Mouse (Mus musculus) limb, embryonic 13.5 days (tissue): ENCODE results near the gene Coro1c. TPM values are rescaled to one million over a fixed set of nuclear protein-coding genes. Genes with fewer than 3 reads are reported as not detected.
A peak's percentile ranks its signal among the peaks of the same experiment; 100 is the strongest.

Source experiments
- ATAC-seq: fragments of 200-750 bp; cut with Nextera tagmentation; 2 replicates; pipeline ENCODE4 v1.8.0; 2017; ENCODE audit warnings: low read depth, moderate number of reproducible peaks, moderate TSS enrichment; ENCODE audit not compliant: low FRiP score
- H3K27ac ChIP-seq: fragments of 300-500 bp; sonication (generic); 2 replicates; pipeline ENCODE4 v1.5.1; 2015; ENCODE audit warnings: inconsistent platforms, mild to moderate bottlenecking, moderate library complexity
- H3K27me3 ChIP-seq: fragments of 300-500 bp; sonication (generic); 2 replicates; pipeline ENCODE4 v1.6.1; 2015; ENCODE audit warnings: mild to moderate bottlenecking, inconsistent platforms
- H3K36me3 ChIP-seq: fragments of 300-500 bp; sonication (generic); 2 replicates; pipeline ENCODE4 v1.6.1; 2015; ENCODE audit warnings: inconsistent platforms, mild to moderate bottlenecking, moderate library complexity
- H3K4me1 ChIP-seq: fragments of 300-500 bp; sonication (generic); 2 replicates; pipeline ENCODE4 v1.6.1; 2015; ENCODE audit warnings: inconsistent platforms
- H3K4me2 ChIP-seq: fragments of 300-500 bp; sonication (generic); replicated peaks from 2 replicates; pipeline ENCODE4 v1.6.1; 2015; ENCODE audit warnings: inconsistent platforms, mild to moderate bottlenecking, moderate library complexity
- H3K4me3 ChIP-seq: fragments of 300-500 bp; sonication (generic); 2 replicates; pipeline ENCODE4 v1.5.1; 2015; ENCODE audit warnings: moderate library complexity, mild to moderate bottlenecking, inconsistent platforms
- H3K9ac ChIP-seq: fragments of 300-500 bp; sonication (generic); 2 replicates; pipeline ENCODE4 v1.6.1; 2015; ENCODE audit warnings: mild to moderate bottlenecking, inconsistent platforms
- H3K9me3 ChIP-seq: fragments of 300-500 bp; sonication (generic); 2 replicates; pipeline ENCODE4 v1.6.1; 2016; ENCODE audit warnings: inconsistent platforms
- WGBS: fragments of 180-500 bp; shearing (Covaris S2); methylation state at CpG from one replicate; pipeline ENCODE4 v1.1.7; 2015; 5-methylcytosine and 5-hydroxymethylcytosine counted together
- polyA plus RNA-seq: library from polyadenylated mRNA; unstranded; fragments of >200 nt; fragmentation: Nextera tagmentation; extraction: Ambion mirVana; gene quantifications from 2 replicates; pipeline ENCODE4 v1.2.1, GENCODE M21; 2015

The Coro1c gene
- polyA plus RNA-seq, 1 experiment from 2014 or later = 90.2 TPM

- 82% methylated on average over 12 of the region's 12 CpGs for WGBS
- Histone ChIP-seq H3K9me3 (no peaks in the 10 kb centered on the region; the same call in 1 of the 2 replicates), H3K4me3 (no peak overlapping the region), H3K4me2 (no peak overlapping the region), H3K27me3 (no peaks in the 10 kb centered on the region), H3K9ac (no peak overlapping the region), H3K36me3 (peaks cover 90% of the 10 kb centered on the region), H3K4me1 (no peaks in the 10 kb centered on the region), H3K27ac (no peak overlapping the region)
- no peak for ATAC-seq
These were observed 34.0 kb upstream of the Coro1c start for GRCm38 (mm10) chr5:113942580-113942979.

DNA sequence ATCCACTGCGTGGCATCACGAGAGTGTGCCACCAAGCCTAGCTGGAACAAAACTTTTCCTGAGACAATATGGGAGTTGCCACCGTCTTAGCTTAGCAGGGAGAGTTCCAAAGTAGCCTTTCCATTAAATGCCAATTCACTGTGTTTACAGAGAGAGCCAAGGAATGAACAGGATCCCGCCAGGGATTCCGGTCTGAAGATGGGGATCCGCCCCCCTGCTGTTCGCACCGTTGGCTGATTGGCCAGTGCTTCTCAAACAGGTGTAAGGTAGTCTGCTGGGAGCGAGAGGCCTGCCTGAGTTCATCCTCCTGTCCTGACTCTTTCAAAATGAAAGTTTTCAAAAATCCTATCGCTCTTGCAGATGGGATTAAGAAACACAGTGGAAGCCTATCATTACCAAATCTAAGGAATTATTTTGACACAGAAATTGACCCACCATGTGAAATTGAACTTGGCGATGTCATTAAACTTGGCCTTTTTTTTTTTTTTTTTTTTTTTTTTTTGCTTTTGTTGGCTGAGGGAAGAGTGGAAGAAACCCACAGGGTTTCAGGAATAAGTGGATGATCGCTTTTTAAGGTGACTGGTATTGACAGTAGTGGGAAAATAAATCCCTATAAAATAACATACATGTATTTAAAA, 30.8 kb upstream of the Coro1c start:
- no peak for ATAC-seq
- Histone ChIP-seq H3K4me2 (no peak overlapping the region), H3K27ac (no peak overlapping the region), H3K4me1 (no peaks in the 10 kb centered on the region), H3K36me3 (peaks cover 67% of the 10 kb centered on the region), H3K9me3 (no peaks in the 10 kb centered on the region), H3K4me3 (no peak overlapping the region), H3K9ac (no peak overlapping the region), H3K27me3 (no peaks in the 10 kb centered on the region)
- 51% methylated on average over 12 of the region's 12 CpGs for WGBS

DNA sequence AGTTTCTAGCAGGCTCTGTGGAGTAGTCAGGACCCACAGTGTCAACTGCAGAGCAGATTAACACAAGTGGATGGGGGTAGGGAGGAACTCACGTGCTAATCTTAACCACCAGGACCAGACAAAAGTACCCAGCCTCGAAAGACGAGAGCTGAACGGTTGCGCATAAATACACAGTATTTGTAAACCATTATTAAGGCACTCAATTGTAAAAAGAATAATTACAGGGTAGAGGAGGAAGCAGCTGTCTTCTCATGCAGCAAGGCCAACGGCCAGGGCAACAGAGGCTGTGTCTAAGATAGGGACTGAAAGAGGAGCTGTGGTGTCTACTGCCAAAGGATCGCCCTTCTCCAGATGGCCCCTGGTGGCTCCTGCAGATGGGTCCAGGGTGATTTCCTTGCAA, 29.1 kb upstream of the Coro1c start:
- H3K9ac ChIP-seq = no peak overlapping the region
- H3K36me3 ChIP-seq = peaks cover 49% of the 10 kb centered on the region
- no peaks in the 10 kb centered on the region for H3K4me1 ChIP-seq
- no peaks in the 10 kb centered on the region for H3K27me3 ChIP-seq
- 77% methylated on average over 7 of the region's 7 CpGs for WGBS
- H3K27ac ChIP-seq = no peak overlapping the region
- H3K9me3 ChIP-seq = no peaks in the 10 kb centered on the region
- H3K4me2 ChIP-seq = no peak overlapping the region
- H3K4me3 ChIP-seq = no peak overlapping the region
- ATAC-seq = no peak

GRCm38 (mm10) chr5:113933889-113934288, 25.3 kb upstream of the Coro1c start:
- no peak for ATAC-seq
- Histone ChIP-seq H3K27me3 (no peaks in the 10 kb centered on the region), H3K9ac (no peak overlapping the region), H3K4me3 (no peak overlapping the region), H3K4me2 (no peak overlapping the region), H3K9me3 (no peaks in the 10 kb centered on the region), H3K36me3 (peaks cover 19% of the 10 kb centered on the region), H3K4me1 (peaks cover 22% of the 10 kb centered on the region), H3K27ac (no peak overlapping the region)
- 63% methylated on average over 6 of the region's 6 CpGs for WGBS

GRCm38 (mm10) chr5:113933480-113933879, 24.9 kb upstream of the Coro1c start:
- ATAC-seq = no peak
- no peak overlapping the region for H3K27ac ChIP-seq
- no peaks in the 10 kb centered on the region for H3K27me3 ChIP-seq
- peaks cover 16% of the 10 kb centered on the region for H3K36me3 ChIP-seq
- no peak overlapping the region for H3K9ac ChIP-seq
- WGBS = 83% methylated on average over 4 of the region's 4 CpGs
- H3K4me2 ChIP-seq = no peak overlapping the region
- H3K4me1 ChIP-seq = peaks cover 22% of the 10 kb centered on the region
- no peaks in the 10 kb centered on the region for H3K9me3 ChIP-seq
- H3K4me3 ChIP-seq = no peak overlapping the region

DNA sequence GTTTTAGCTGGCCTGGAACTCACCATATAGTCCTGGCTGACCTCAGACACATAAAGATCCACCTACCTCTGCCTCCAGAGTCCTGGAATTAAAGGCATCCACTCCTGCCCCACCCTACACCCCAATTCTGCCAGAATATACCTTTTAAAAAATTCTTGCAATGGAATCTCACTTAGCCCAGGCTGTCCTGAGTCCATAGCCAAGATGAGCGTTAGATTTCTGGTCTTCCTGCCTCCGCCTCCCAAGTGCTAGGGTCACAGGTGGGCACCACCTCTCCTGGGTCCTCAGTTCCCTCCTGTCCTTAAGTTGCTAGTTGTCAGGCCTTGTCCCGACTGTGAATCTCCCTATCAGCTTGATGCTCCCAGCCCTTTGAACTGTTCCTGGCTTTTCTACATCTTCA, 23.8 kb upstream of the Coro1c start:
- Histone ChIP-seq H3K4me1 (peaks cover 22% of the 10 kb centered on the region), H3K36me3 (peaks cover 5% of the 10 kb centered on the region; the same call in 1 of the 2 replicates), H3K4me3 (no peak overlapping the region), H3K9ac (no peak overlapping the region), H3K4me2 (no peak overlapping the region), H3K9me3 (no peaks in the 10 kb centered on the region), H3K27ac (no peak overlapping the region), H3K27me3 (no peaks in the 10 kb centered on the region)
- WGBS = 70% methylated on average over 3 of the region's 3 CpGs
- no peak for ATAC-seq

DNA sequence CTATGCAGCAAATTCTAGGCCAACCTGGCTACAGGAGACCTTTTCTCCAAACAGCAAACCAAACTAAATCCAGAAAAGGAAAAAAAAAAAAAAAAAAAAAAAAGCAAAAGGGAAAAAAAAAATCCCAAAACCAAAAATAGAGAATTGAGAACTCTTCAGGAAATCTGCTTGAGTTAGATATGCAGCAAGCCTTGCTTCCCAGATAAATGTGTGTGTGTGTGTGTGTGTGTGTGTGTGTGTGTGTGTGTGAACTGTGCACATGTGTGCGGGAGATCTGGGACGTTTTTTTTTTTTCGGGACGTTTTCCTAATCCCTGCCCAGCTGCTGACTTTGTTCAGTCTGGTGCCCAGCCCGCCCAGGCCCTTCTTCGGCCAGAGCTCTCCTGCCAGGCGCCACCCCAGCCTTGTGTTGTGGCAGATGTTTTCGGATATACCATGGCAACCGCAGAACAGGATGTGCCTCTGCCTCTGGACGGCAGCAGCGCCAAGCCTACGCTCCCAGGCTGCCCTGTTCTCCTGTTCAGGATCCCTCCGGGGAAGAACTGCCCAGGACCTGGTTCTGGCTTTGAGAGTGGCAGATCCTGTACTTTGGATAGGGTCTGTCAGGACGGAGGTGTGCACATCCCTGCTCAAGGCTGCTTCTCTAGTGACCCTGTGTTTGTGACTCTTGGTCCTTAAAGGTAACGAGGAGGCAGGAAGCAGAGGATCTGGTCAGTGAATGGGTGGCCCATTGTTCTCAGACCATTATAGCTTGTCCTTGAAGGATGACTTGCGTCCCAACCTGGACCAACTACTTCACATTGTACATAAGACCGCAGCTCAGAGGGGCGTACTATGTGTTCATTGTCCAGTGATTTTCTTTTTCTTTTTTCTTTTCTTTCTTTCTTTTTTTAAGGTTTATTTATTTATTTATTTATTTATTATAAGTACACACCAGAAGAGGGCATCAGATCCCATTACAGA, 22.4 kb upstream of the Coro1c start:
- Histone ChIP-seq H3K9me3 (no peaks in the 10 kb centered on the region), H3K36me3 (no peaks in the 10 kb centered on the region), H3K9ac (peak overlapping the region; percentile 31), H3K4me1 (peaks cover 22% of the 10 kb centered on the region), H3K4me2 (peak overlapping the region; percentile 36), H3K27me3 (no peaks in the 10 kb centered on the region), H3K27ac (peak overlapping the region; percentile 67; the same call in 1 of the 2 replicates), H3K4me3 (no peak overlapping the region)
- 29% methylated on average over 18 of the region's 18 CpGs for WGBS
- ATAC-seq = no peak

GRCm38 (mm10) chr5:113929950-113930647, 21.5 kb upstream of the Coro1c start:
- Histone ChIP-seq H3K4me3 (no peak overlapping the region), H3K27ac (no peak overlapping the region), H3K9me3 (no peaks in the 10 kb centered on the region), H3K27me3 (no peaks in the 10 kb centered on the region), H3K9ac (no peak overlapping the region), H3K36me3 (no peaks in the 10 kb centered on the region), H3K4me2 (0 out of 2 replicates have a peak overlapping the region, but pooled peaks have one; percentile 7), H3K4me1 (peaks cover 22% of the 10 kb centered on the region)
- no peak for ATAC-seq
- WGBS = 51% methylated on average over 10 of the region's 10 CpGs

GRCm38 (mm10) chr5:113929526-113929925, 21.0 kb upstream of the Coro1c start:
- Histone ChIP-seq H3K36me3 (no peaks in the 10 kb centered on the region), H3K9me3 (no peaks in the 10 kb centered on the region), H3K4me2 (0 out of 2 replicates have a peak overlapping the region, but pooled peaks have one; percentile 7), H3K4me3 (no peak overlapping the region), H3K27me3 (no peaks in the 10 kb centered on the region), H3K9ac (no peak overlapping the region), H3K27ac (no peak overlapping the region), H3K4me1 (peaks cover 22% of the 10 kb centered on the region)
- 58% methylated on average over 10 of the region's 10 CpGs for WGBS
- ATAC-seq = no peak

DNA sequence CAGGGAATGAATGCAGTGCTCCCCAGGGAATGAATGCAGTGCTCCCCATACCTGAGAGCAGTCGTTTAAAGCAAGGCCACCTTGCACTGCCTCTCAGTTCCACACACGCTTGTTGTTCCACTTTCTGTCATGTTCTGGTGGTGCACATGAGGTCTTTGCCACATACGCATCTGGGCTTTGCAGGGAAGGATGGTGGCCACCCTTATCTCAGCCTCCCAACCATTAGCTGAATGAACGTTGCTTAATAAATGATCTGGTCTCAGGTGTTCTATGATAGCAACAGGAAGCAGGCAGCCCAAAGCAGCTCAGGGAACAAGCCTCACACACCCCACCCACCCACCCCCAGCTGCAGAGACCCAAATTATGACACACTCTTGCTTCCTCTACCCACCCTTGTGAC, 16.1 kb upstream of the Coro1c start:
- H3K36me3 ChIP-seq = no peaks in the 10 kb centered on the region
- no peak for ATAC-seq
- peaks cover 8% of the 10 kb centered on the region; the same call in 1 of the 2 replicates for H3K4me1 ChIP-seq
- H3K4me3 ChIP-seq = no peak overlapping the region
- H3K9me3 ChIP-seq = no peaks in the 10 kb centered on the region
- WGBS = 82% methylated on average over 4 of the region's 4 CpGs
- H3K9ac ChIP-seq = no peak overlapping the region
- no peaks in the 10 kb centered on the region for H3K27me3 ChIP-seq
- no peak overlapping the region for H3K4me2 ChIP-seq
- H3K27ac ChIP-seq = no peak overlapping the region

- Histone ChIP-seq H3K9ac (no peak overlapping the region), H3K4me2 (no peak overlapping the region), H3K9me3 (no peaks in the 10 kb centered on the region), H3K4me3 (no peak overlapping the region), H3K36me3 (no peaks in the 10 kb centered on the region), H3K27me3 (no peaks in the 10 kb centered on the region), H3K27ac (no peak overlapping the region), H3K4me1 (peaks cover 18% of the 10 kb centered on the region; the same call in 1 of the 2 replicates)
- no peak for ATAC-seq
- 12% methylated on average over 6 of the region's 6 CpGs for WGBS
These were observed 13.0 kb upstream of the Coro1c start for GRCm38 (mm10) chr5:113921310-113922166.
